ENCODE assay signal across 16 mouse cellular contexts in genomic region chr1:155239169-155239568, GRCm38 (mm10). TPM values are rescaled to one million over a fixed set of nuclear protein-coding genes. Genes with fewer than 3 reads are reported as not detected.
DNase-seq lines count a peak whose midpoint lies in the region; ATAC-seq and TF ChIP-seq lines count a peak whose summit lies in the region.
"Had no signal": no experiment of that assay in that cellular context is flagged by ENCODE, and none has a peak within 500 bp of the region (broad histone marks: within the 10 kb centered on the region; RNA-seq: fewer than 3 reads in every experiment).

No protein-coding gene starts in this region.

- TF ChIP-seq CTCF in heart, adult 2 months (IDR thresholded peaks at IDR 0.05), result no peak
- no peak for TF ChIP-seq CTCF in cortical plate, adult 2 months (IDR thresholded peaks at IDR 0.05; ENCODE audit: extremely low read depth, insufficient read depth, low read length)

- H3K4me1 ChIP-seq in heart, adult 2 months (ENCODE audit: control insufficient read depth, insufficient read depth, low read length), result peaks cover 19% of the 10 kb centered on the region
- H3K4me1 ChIP-seq in kidney, embryonic 16.5 days (ENCODE audit: insufficient read depth, low read length), result peaks cover 48% of the 10 kb centered on the region
- peaks cover 12% of the 10 kb centered on the region for H3K4me1 ChIP-seq in cortical plate, adult 2 months (ENCODE audit: control insufficient read depth, insufficient read depth, low read length)
- peaks cover 17% of the 10 kb centered on the region for H3K4me1 ChIP-seq in hindbrain, embryonic 16.5 days (ENCODE audit: control insufficient read depth, insufficient read depth, low read depth, low read length)

- H3K9ac ChIP-seq in heart, adult 2 months (ENCODE audit: low read depth, low read length), result no peak overlapping the region
- H3K9ac ChIP-seq in kidney, embryonic 16.5 days (replicated peaks; ENCODE audit: low read length), result no peak overlapping the region; the same call in 1 of the 2 replicates
- H3K9ac ChIP-seq in hindbrain, embryonic 16.5 days (ENCODE audit: low read depth, low read length), result peak overlapping the region; percentile 24; the same call in 1 of the 2 replicates
- H3K9ac ChIP-seq: hindbrain, embryonic 15.5 days; liver, embryonic 12.5 days; neural tube, embryonic 15.5 days had no signal

- 84% methylated on average over 4 of the region's 4 CpGs for WGBS in heart, adult 2 months
- WGBS in kidney, embryonic 16.5 days, result 73% methylated on average over 4 of the region's 4 CpGs
- 52% methylated on average over 4 of the region's 4 CpGs for WGBS in hindbrain, embryonic 16.5 days

- H3K27me3 ChIP-seq in heart, adult 2 months (ENCODE audit: control insufficient read depth, insufficient read depth, low read length), result no peaks in the 10 kb centered on the region
- no peaks in the 10 kb centered on the region for H3K27me3 ChIP-seq in kidney, embryonic 16.5 days (ENCODE audit: insufficient read depth, low read length)
- peaks cover 3% of the 10 kb centered on the region; the same call in 1 of the 2 replicates for H3K27me3 ChIP-seq in hindbrain, embryonic 16.5 days (replicated peaks; ENCODE audit: control insufficient read depth, insufficient read depth, low read length)
- H3K27me3 ChIP-seq: hindbrain, embryonic 15.5 days; neural tube, embryonic 15.5 days had no signal

- no peak for TF ChIP-seq POLR2A in heart, adult 2 months (IDR thresholded peaks at IDR 0.05; ENCODE audit: insufficient read depth, low read depth, low read length)
- TF ChIP-seq POLR2A in cortical plate, adult 2 months (IDR thresholded peaks at IDR 0.05; ENCODE audit: extremely low read depth, insufficient read depth, low read length), result no peak

- no peak for DNase-seq in heart, adult 2 months
- DNase-seq in heart, adult 9 months (ENCODE audit: low spot score in 2 of 2), result no peak
- DNase-seq in kidney, postnatal 25 days, result no peak
- DNase-seq in adrenal gland, postnatal 10 days, result no peak
- no peak for DNase-seq in layer of hippocampus, postnatal 25 days (ENCODE audit: extremely low spot score in 1 of 2, low spot score in 1 of 2)
- DNase-seq: cerebellum, adult 18-20 months; lung, postnatal 10 days; right cerebral cortex, postnatal 14 days; thymus, postnatal 25 days had no signal

- H3K4me2 ChIP-seq in kidney, embryonic 16.5 days (replicated peaks; ENCODE audit: low read depth, low read length), result no peak overlapping the region
- H3K4me2 ChIP-seq in hindbrain, embryonic 16.5 days (ENCODE audit: low read length), result no peak overlapping the region
- H3K4me2 ChIP-seq: hindbrain, embryonic 15.5 days; liver, embryonic 12.5 days; neural tube, embryonic 15.5 days had no signal

- peak overlapping the region; percentile 69 for H3K27ac ChIP-seq in heart, adult 2 months
- H3K27ac ChIP-seq in kidney, embryonic 16.5 days (ENCODE audit: low read length), result peak overlapping the region; percentile 90
- peak overlapping the region; percentile 48; the same call in 1 of the 2 replicates for H3K27ac ChIP-seq in cortical plate, adult 2 months (ENCODE audit: insufficient read depth, low read length)
- no peak overlapping the region for H3K27ac ChIP-seq in hindbrain, embryonic 16.5 days (ENCODE audit: low read depth, low read length)
- H3K27ac ChIP-seq: hindbrain, embryonic 15.5 days; liver, embryonic 12.5 days; neural tube, embryonic 15.5 days had no signal

- no peak overlapping the region for H3K4me3 ChIP-seq in heart, adult 2 months
- H3K4me3 ChIP-seq in kidney, embryonic 16.5 days (ENCODE audit: low read length), result no peak overlapping the region
- no peak overlapping the region for H3K4me3 ChIP-seq in cortical plate, adult 2 months (ENCODE audit: insufficient read depth, low read length)
- H3K4me3 ChIP-seq in hindbrain, embryonic 16.5 days (ENCODE audit: low read length), result no peak overlapping the region
- H3K4me3 ChIP-seq: hindbrain, embryonic 15.5 days; liver, embryonic 12.5 days; neural tube, embryonic 15.5 days had no signal

- no peak for ATAC-seq in kidney, embryonic 16.5 days (ENCODE audit: low FRiP score, low TSS enrichment)
- no peak for ATAC-seq in hindbrain, embryonic 16.5 days
- ATAC-seq: liver, embryonic 12.5 days had no signal

- intact Hi-C loops in heart, adult 2 months (cut with DNase I), result loop anchor here (10.0 kb wide), 1 partner anchor 454 kb away; no protein-coding TSS in a partner anchor

- no peak for TF ChIP-seq EP300 in heart, adult 2 months (IDR thresholded peaks at IDR 0.05; ENCODE audit: insufficient read depth, low read depth, low read length)

- no peaks in the 10 kb centered on the region for H3K9me3 ChIP-seq in kidney, embryonic 16.5 days (ENCODE audit: low read length)
- H3K9me3 ChIP-seq in hindbrain, embryonic 16.5 days (ENCODE audit: control insufficient read depth, low read length), result no peaks in the 10 kb centered on the region
- H3K9me3 ChIP-seq: hindbrain, embryonic 15.5 days; liver, embryonic 12.5 days; neural tube, embryonic 15.5 days had no signal

- H3K36me3 ChIP-seq in heart, adult 2 months (ENCODE audit: control insufficient read depth, insufficient read depth, low read length), result peaks cover 3% of the 10 kb centered on the region
- H3K36me3 ChIP-seq in kidney, embryonic 16.5 days (ENCODE audit: insufficient read depth, low read length), result peaks cover 14% of the 10 kb centered on the region
- H3K36me3 ChIP-seq in hindbrain, embryonic 16.5 days (ENCODE audit: control insufficient read depth, insufficient read depth, low read length), result no peaks in the 10 kb centered on the region
- H3K36me3 ChIP-seq: G1E; hindbrain, embryonic 15.5 days; liver, embryonic 12.5 days; neural tube, embryonic 15.5 days had no signal

- H3K79me2 ChIP-seq in heart, adult 2 months (replicated peaks; ENCODE audit: control insufficient read depth, insufficient read depth, low read length), result peaks cover 1% of the 10 kb centered on the region; the same call in 1 of the 2 replicates

RNA-seq across cellular contexts. Expression of gene BC034090, which starts 5.1 kb away (rescaled TPM):
- total RNA-seq in heart, adult 2 months (2021), result 10 to 100 TPM; 37.2 to 37.5 TPM
- 31.8 and 44.8 TPM in 2 replicates for polyA plus RNA-seq in heart, adult 2 months (2012; rRNA removed)
- polyA plus RNA-seq in kidney, embryonic 16.5 days (2015; fragmentation: Nextera tagmentation; extraction: Ambion mirVana), result 8.2 and 9.1 TPM in 2 replicates
- polyA plus RNA-seq in cortical plate, adult 2 months (2012; rRNA removed), result 13.2 and 14.2 TPM in 2 replicates
- polyA plus RNA-seq in hindbrain, embryonic 16.5 days (2015; fragmentation: Nextera tagmentation; extraction: Ambion mirVana), result 6.0 and 6.1 TPM in 2 replicates
- 10 to 100 TPM; 22.3 to 26.2 TPM for total RNA-seq in adrenal gland, postnatal 10 days (2021)
- total RNA-seq in layer of hippocampus, postnatal 25 days (2021), result 10 to 100 TPM in 1 of 2 experiments, 1 to 10 TPM in 1; 8.1 to 11.6 TPM
